Mouse (Mus musculus): ENCODE data around the gene Nt5c.
"Not testable (repeated sequence)": the region's sequence is repeated elsewhere in the genome, so short reads cannot be mapped to it uniquely, and the experiment has no call there.

Gene Nt5c

DNA sequence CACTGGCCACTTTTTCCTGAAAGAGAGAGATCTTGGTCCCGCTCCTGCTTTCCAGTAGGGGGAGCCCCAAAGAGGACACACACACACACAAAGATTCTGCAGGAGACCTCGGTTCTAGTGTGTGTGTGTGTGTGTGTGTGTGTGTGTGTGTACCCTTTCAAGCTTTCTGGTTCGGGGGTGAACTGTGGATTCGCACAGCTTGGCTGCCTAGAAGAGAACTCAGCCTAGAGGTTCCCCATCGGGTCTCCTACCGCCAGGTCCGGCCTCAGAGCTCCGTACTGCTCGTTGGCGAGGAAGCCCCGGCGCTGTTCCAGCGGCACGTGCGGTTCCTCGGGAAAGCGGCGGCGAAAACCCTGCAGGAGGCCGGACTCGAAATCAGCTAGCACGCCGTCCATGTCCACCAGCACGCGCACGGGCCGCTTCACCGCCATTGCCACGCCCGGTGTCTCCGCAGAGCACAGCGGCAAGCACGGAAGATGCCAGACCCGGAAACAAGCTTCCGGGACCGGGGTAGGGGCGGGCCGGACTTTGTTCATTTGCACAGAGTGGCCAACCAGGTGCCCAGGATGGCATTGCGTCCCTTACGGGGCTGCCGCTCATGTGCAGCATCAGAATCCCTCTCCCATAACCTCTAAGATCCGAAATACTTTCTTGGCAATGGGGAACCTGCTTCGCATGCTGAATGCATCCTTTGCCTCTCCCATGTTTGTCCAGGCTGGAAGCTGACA lies at the start of gene Nt5c:
Gene Nt5c, minus strand, starts transcription at position 507 of the 728 bp plus-strand sequence.
- peak; percentile 69 for DNase-seq (ENCODE audit: low spot score)

DNA sequence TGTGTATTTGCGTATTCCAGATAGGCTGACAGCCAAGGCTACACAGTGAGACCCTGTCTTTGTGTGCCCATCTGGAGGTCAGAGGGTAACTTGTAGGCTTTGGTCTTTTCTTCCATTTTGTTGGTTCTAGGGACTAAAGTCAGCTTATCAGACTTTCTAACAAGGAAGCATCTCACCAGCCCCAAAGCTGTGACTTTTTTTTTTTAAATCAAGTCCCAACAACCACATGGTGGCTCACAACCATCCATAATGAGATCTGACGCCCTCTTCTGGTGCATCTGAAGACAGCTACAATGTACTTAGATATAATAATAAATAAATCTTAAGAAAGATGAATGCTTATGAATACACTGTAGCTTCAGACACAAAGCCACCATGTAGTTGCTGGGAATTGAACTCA lies 46.4 kb upstream of the Nt5c start:
- DNase-seq (ENCODE audit: low spot score) = no peak

GRCm38 (mm10) chr11:115536856-115537568 lies 45.4 kb upstream of the Nt5c start:
- DNase-seq (ENCODE audit: low spot score) = peak; percentile 45

DNA sequence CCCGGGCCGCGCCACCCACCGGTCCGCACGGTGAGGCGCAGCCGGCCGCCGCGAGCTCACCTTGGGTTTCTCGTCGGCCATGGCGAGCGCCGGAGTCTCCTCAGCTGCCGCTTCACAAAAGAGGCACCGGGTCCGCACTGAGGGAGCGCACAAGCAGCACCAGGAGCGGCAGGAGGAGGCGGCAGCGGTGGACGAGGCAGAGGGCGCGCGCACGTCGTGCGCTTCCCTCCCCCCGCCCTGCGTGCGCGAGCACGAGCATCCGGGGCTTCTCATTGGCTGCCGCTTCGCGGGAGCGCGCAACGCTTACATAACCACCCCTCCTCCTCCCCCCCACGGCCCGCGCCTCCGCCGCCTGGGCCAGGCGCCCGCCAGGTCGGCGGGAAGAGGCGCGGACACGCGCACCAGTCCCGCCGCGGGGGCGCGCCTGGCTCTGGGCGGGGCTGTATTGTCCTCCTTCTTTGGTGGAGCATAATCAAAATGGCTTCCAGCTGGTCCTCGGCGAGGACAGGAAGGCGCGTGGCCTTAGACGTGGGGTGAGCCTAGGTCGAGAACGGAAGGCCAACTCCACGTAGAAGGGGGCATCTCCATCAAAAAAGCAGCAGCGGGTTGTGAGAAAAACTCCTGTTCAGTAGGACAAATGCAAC lies 44.5 kb upstream of the Nt5c start, which contains the start of gene Sumo2:
Gene Sumo2, minus strand, starts transcription at position 239 of the 644 bp plus-strand sequence.
- peak; percentile 94 for DNase-seq (ENCODE audit: low spot score)

GRCm38 (mm10) chr11:115535401-115536037 lies 43.9 kb upstream of the Nt5c start:
- peak; percentile 38 for DNase-seq (ENCODE audit: low spot score)

- DNase-seq (ENCODE audit: low spot score) = no peak
These were observed 43.2 kb upstream of the Nt5c start for GRCm38 (mm10) chr11:115534759-115535371.

- DNase-seq (ENCODE audit: low spot score) = not testable (repeated sequence)
These were observed 34.8 kb upstream of the Nt5c start for GRCm38 (mm10) chr11:115526446-115526845.

GRCm38 (mm10) chr11:115522703-115523102 lies 31.0 kb upstream of the Nt5c start:
- no peak for DNase-seq (ENCODE audit: low spot score)

GRCm38 (mm10) chr11:115522238-115522637 lies 30.6 kb upstream of the Nt5c start:
- DNase-seq (ENCODE audit: low spot score) = no peak

GRCm38 (mm10) chr11:115521080-115521479 lies 29.4 kb upstream of the Nt5c start:
- DNase-seq (ENCODE audit: low spot score) = no peak

- no peak for DNase-seq (ENCODE audit: low spot score)
These were observed 28.6 kb upstream of the Nt5c start for GRCm38 (mm10) chr11:115520218-115520617.

- no peak for DNase-seq (ENCODE audit: low spot score)
These were observed 27.9 kb upstream of the Nt5c start for GRCm38 (mm10) chr11:115519581-115519980.

DNA sequence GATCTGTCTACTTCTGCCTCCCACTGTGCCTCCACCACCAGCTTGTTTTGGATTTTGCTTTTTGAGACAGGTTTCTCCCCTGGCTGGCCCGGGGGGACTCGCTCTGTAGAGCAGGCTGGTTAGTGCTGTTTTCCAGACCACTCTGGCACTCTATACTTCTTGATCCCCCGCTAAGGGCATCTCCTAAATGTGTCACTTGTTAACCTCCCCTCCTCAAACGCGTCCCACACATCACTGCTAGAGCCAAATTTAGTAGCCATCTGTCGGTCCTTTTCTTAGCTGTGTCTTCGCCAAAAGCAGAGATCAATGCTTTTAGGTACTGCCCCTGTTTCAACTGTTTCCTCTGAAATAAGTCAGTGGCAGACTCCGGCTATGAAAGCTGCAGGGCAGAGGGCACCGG lies 27.0 kb upstream of the Nt5c start:
- DNase-seq (ENCODE audit: low spot score) = no peak

GRCm38 (mm10) chr11:115516942-115517341 lies 25.3 kb upstream of the Nt5c start:
- no peak for DNase-seq (ENCODE audit: low spot score)

- DNase-seq (ENCODE audit: low spot score) = no peak
These were observed 23.4 kb upstream of the Nt5c start for GRCm38 (mm10) chr11:115515021-115515420.

DNA sequence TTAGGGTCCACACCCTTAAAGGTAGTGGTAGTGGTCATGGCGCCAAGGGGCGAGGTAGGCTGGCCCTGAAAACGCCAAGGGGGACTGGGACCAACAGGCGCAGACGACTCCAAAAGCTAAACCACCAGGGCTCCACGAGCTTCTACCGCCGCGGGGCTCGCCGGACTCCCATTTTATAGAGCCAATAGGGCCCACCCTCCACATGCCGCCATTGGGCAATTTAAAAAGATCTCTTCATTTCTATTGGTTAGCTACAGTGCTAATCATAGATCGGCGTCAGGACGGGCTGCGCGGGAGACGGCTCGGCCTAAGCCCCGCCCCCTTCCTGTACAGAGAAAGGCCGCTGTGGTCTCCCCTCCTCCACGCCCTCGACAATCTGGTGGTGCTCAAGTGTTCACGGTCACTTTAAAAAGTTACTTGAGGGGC lies 22.6 kb upstream of the Nt5c start, which contains the start of gene Jpt1:
Gene Jpt1, minus strand, starts transcription at position 150 of the 426 bp plus-strand sequence.
- DNase-seq (ENCODE audit: low spot score) = peak; percentile 95

GRCm38 (mm10) chr11:115513271-115514237 lies 21.9 kb upstream of the Nt5c start:
- peak; percentile 14 for DNase-seq (ENCODE audit: low spot score)

GRCm38 (mm10) chr11:115512407-115513183 lies 20.9 kb upstream of the Nt5c start:
- no peak for DNase-seq (ENCODE audit: low spot score)

DNA sequence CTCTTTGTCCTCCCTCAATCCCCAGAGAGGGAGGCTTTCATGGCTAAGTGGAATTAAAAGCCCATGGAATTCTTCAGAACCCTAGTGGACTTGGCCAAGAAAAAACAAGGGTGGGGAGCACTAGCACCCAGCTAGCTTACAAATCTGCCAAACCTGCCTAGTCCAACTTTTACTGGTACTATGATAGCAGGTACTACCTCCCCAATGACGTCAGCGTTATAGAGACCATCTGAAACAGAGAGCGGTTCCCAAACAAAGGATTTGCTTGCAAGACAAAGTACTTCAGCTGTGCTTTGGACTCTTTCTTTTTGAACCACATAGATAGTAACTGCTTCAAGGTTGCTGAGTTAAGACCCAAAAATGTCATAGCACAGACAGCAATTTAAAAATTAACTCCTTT lies 20.3 kb upstream of the Nt5c start:
- DNase-seq (ENCODE audit: low spot score) = no peak

DNA sequence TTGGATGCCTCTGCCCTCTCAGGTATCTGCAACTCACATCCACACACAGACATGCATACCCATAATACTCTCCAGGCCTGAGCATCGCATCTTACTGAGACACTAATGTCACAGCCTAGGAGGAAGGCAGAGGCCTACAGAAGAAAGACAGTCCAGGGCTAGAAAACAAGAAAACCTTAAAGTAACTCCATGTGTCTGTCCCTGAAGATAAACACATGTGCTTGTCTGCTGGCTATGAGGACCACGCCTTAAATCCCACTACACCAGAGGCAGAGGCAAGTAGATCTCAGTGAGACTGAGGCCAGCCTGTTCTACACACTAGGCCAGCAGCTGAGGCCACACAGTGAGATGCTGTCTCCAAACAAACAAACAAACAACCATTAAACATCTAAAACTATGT lies 19.5 kb upstream of the Nt5c start:
- no peak for DNase-seq (ENCODE audit: low spot score)

All from ovary, adult 18-20 months (tissue).